Mouse (Mus musculus): ENCODE data around the gene Fstl5.

GRCm38 (mm10) chr3:76593148-76593547 lies 519.1 kb downstream of the Fstl5 start:
- TF ChIP-seq GATA1 (IDR thresholded peaks at IDR 0.05; ENCODE audit: low read length) (no peak), TAL1 (IDR thresholded peaks at IDR 0.05; ENCODE audit: low read length) (no peak)
